Mouse (Mus musculus) bone marrow macrophage, adult 2 months (primary cell): ENCODE measurements around the gene Orc3.

ENCODE experiments used
- CTCF ChIP-seq: IDR thresholded peaks from 2 replicates; pipeline ENCODE4 v1.5.1; 2012; ENCODE audit warnings: low read depth, mild to moderate bottlenecking, low read length, moderate library complexity
- POLR2A ChIP-seq: IDR thresholded peaks from 2 replicates; pipeline ENCODE4 v1.6.1; 2012; ENCODE audit warnings: mild to moderate bottlenecking, low read depth, low read length, borderline replicate concordance

GRCm38 (mm10) chr4:34522846-34523245 is 91.9 kb downstream of the Orc3 start:
- no peak for TF ChIP-seq CTCF
- no peak for TF ChIP-seq POLR2A
